Mouse (Mus musculus): ENCODE results near the gene Hecw2. TPM values are rescaled to one million over a fixed set of nuclear protein-coding genes. Genes with fewer than 3 reads are reported as not detected.

The Hecw2 gene
- polyA plus RNA-seq, 2 experiments: 2.2 to 2.8 TPM

- no peak overlapping the region for H3K4me2 ChIP-seq (replicated peaks; ENCODE audit: low read depth, low read length, severe bottlenecking)
- H3K27me3 ChIP-seq (ENCODE audit: control insufficient read depth, insufficient read depth, low read length): no peaks in the 10 kb centered on the region
- TF ChIP-seq POLR2A (IDR thresholded peaks at IDR 0.05; ENCODE audit: borderline replicate concordance, extremely low read depth, insufficient read depth, insufficient read length): no peak
- no peaks in the 10 kb centered on the region for H3K9me3 ChIP-seq (ENCODE audit: control insufficient read depth, low read length)
- no peaks in the 10 kb centered on the region for H3K4me1 ChIP-seq (ENCODE audit: control insufficient read depth, insufficient read depth, low read length)
- H3K27ac ChIP-seq (replicated peaks; ENCODE audit: low read depth, low read length): no peak overlapping the region
- no peak for ATAC-seq (ENCODE audit: low FRiP score, low read depth)
- DNase-seq (ENCODE audit: low spot score): peak; percentile 65
- no peak overlapping the region for H3K9ac ChIP-seq (ENCODE audit: low read depth, low read length, severe bottlenecking)
- no peak overlapping the region for H3K4me3 ChIP-seq (replicated peaks; ENCODE audit: low read length)
- no peaks in the 10 kb centered on the region for H3K36me3 ChIP-seq (ENCODE audit: control insufficient read depth, insufficient read depth, low read length)
- WGBS: 27% methylated on average over 4 of the region's 4 CpGs
These were observed 267.4 kb downstream of the Hecw2 start for GRCm38 (mm10) chr1:53927605-53928004.

GRCm38 (mm10) chr1:53925149-53925901 is 269.6 kb downstream of the Hecw2 start:
- no peak overlapping the region for H3K4me2 ChIP-seq (replicated peaks; ENCODE audit: low read depth, low read length, severe bottlenecking)
- H3K27me3 ChIP-seq (ENCODE audit: control insufficient read depth, insufficient read depth, low read length): no peaks in the 10 kb centered on the region
- TF ChIP-seq POLR2A (IDR thresholded peaks at IDR 0.05; ENCODE audit: borderline replicate concordance, extremely low read depth, insufficient read depth, insufficient read length): no peak
- no peak overlapping the region for H3K27ac ChIP-seq (replicated peaks; ENCODE audit: low read depth, low read length)
- H3K9ac ChIP-seq (ENCODE audit: low read depth, low read length, severe bottlenecking): no peak overlapping the region
- ATAC-seq (ENCODE audit: low FRiP score, low read depth) (no peak), DNase-seq (ENCODE audit: low spot score) (no peak)
- no peaks in the 10 kb centered on the region for H3K36me3 ChIP-seq (ENCODE audit: control insufficient read depth, insufficient read depth, low read length)
- no peaks in the 10 kb centered on the region for H3K9me3 ChIP-seq (ENCODE audit: control insufficient read depth, low read length)
- no peaks in the 10 kb centered on the region for H3K4me1 ChIP-seq (ENCODE audit: control insufficient read depth, insufficient read depth, low read length)
- WGBS: 45% methylated on average over 18 of the region's 18 CpGs
- no peak overlapping the region for H3K4me3 ChIP-seq (replicated peaks; ENCODE audit: low read length)

- no peak overlapping the region for H3K9ac ChIP-seq (ENCODE audit: low read depth, low read length, severe bottlenecking)
- ATAC-seq (ENCODE audit: low FRiP score, low read depth) (peak; percentile 71), DNase-seq (ENCODE audit: low spot score) (peak; percentile 76)
- H3K27me3 ChIP-seq (ENCODE audit: control insufficient read depth, insufficient read depth, low read length): no peaks in the 10 kb centered on the region
- H3K36me3 ChIP-seq (ENCODE audit: control insufficient read depth, insufficient read depth, low read length): no peaks in the 10 kb centered on the region; the same call in 1 of the 2 replicates
- no peak for TF ChIP-seq POLR2A (IDR thresholded peaks at IDR 0.05; ENCODE audit: borderline replicate concordance, extremely low read depth, insufficient read depth, insufficient read length)
- H3K27ac ChIP-seq (replicated peaks; ENCODE audit: low read depth, low read length): no peak overlapping the region
- no peaks in the 10 kb centered on the region for H3K9me3 ChIP-seq (ENCODE audit: control insufficient read depth, low read length)
- H3K4me3 ChIP-seq (replicated peaks; ENCODE audit: low read length): no peak overlapping the region
- H3K4me1 ChIP-seq (ENCODE audit: control insufficient read depth, insufficient read depth, low read length): peaks cover 6% of the 10 kb centered on the region; the same call in 1 of the 2 replicates
- no peak overlapping the region for H3K4me2 ChIP-seq (replicated peaks; ENCODE audit: low read depth, low read length, severe bottlenecking)
- WGBS: 12% methylated on average over 3 of the region's 3 CpGs
These were observed 283.1 kb downstream of the Hecw2 start for GRCm38 (mm10) chr1:53911848-53912247.

- 65% methylated on average over 1 of the region's 1 CpGs for WGBS
- Histone ChIP-seq H3K27ac (replicated peaks; ENCODE audit: low read depth, low read length) (no peak overlapping the region), H3K4me1 (ENCODE audit: control insufficient read depth, insufficient read depth, low read length) (peaks cover 6% of the 10 kb centered on the region; the same call in 1 of the 2 replicates), H3K9ac (ENCODE audit: low read depth, low read length, severe bottlenecking) (no peak overlapping the region), H3K36me3 (ENCODE audit: control insufficient read depth, insufficient read depth, low read length) (no peaks in the 10 kb centered on the region; the same call in 1 of the 2 replicates), H3K4me2 (replicated peaks; ENCODE audit: low read depth, low read length, severe bottlenecking) (no peak overlapping the region), H3K4me3 (replicated peaks; ENCODE audit: low read length) (no peak overlapping the region), H3K27me3 (ENCODE audit: control insufficient read depth, insufficient read depth, low read length) (no peaks in the 10 kb centered on the region), H3K9me3 (ENCODE audit: control insufficient read depth, low read length) (no peaks in the 10 kb centered on the region)
- ATAC-seq (ENCODE audit: low FRiP score, low read depth) (no peak), DNase-seq (ENCODE audit: low spot score) (no peak)
- no peak for TF ChIP-seq POLR2A (IDR thresholded peaks at IDR 0.05; ENCODE audit: borderline replicate concordance, extremely low read depth, insufficient read depth, insufficient read length)
These were observed 284.7 kb downstream of the Hecw2 start for GRCm38 (mm10) chr1:53910251-53910650.

- Histone ChIP-seq H3K9ac (ENCODE audit: low read depth, low read length, severe bottlenecking) (no peak overlapping the region), H3K27me3 (ENCODE audit: control insufficient read depth, insufficient read depth, low read length) (no peaks in the 10 kb centered on the region), H3K4me2 (replicated peaks; ENCODE audit: low read depth, low read length, severe bottlenecking) (no peak overlapping the region), H3K4me1 (ENCODE audit: control insufficient read depth, insufficient read depth, low read length) (peaks cover 6% of the 10 kb centered on the region; the same call in 1 of the 2 replicates), H3K36me3 (ENCODE audit: control insufficient read depth, insufficient read depth, low read length) (no peaks in the 10 kb centered on the region; the same call in 1 of the 2 replicates), H3K27ac (replicated peaks; ENCODE audit: low read depth, low read length) (no peak overlapping the region), H3K4me3 (replicated peaks; ENCODE audit: low read length) (no peak overlapping the region), H3K9me3 (ENCODE audit: control insufficient read depth, low read length) (no peaks in the 10 kb centered on the region)
- DNase-seq (ENCODE audit: low spot score) (peak; percentile 81), ATAC-seq (ENCODE audit: low FRiP score, low read depth) (peak; percentile 56)
- no peak for TF ChIP-seq POLR2A (IDR thresholded peaks at IDR 0.05; ENCODE audit: borderline replicate concordance, extremely low read depth, insufficient read depth, insufficient read length)
- 12% methylated on average over 3 of the region's 3 CpGs for WGBS
These were observed 285.9 kb downstream of the Hecw2 start for GRCm38 (mm10) chr1:53909118-53909517.

All from limb, embryonic 14.5 days (tissue).